Mouse (Mus musculus) cerebellum, adult 2 months (tissue): Measurements from ENCODE around the gene 1700020A23Rik. TPM values are rescaled to one million over a fixed set of nuclear protein-coding genes. Genes with fewer than 3 reads are reported as not detected.
A peak's percentile ranks its signal among the peaks of the same experiment; 100 is the strongest.

Experiments used
- DNase-seq, 2 experiments: peaks; one replicate each; pipeline ENCODE4 v3.0.0; 2021
- H3K27ac ChIP-seq: fragments of 200-500 bp; 2 replicates; pipeline ENCODE4 v1.5.1; 2012; ENCODE audit warnings: low read length, control low read depth, inconsistent platforms; ENCODE audit not compliant: insufficient read depth
- H3K27me3 ChIP-seq: fragments of 200-500 bp; 2 replicates; pipeline ENCODE4 v1.6.1; 2012; ENCODE audit warnings: inconsistent platforms, mild to moderate bottlenecking, low read length, moderate library complexity; ENCODE audit not compliant: control insufficient read depth, insufficient read depth
- H3K4me1 ChIP-seq: fragments of 200-500 bp; 2 replicates; pipeline ENCODE4 v1.6.1; 2011; ENCODE audit warnings: low read length; ENCODE audit not compliant: control insufficient read depth, insufficient read depth
- H3K4me3 ChIP-seq: fragments of 200-500 bp; replicated peaks from 2 replicates; pipeline ENCODE3; 2011; ENCODE audit warnings: mild to moderate bottlenecking, low read depth, low read length, control low read depth; ENCODE audit not compliant: insufficient read depth
- CTCF ChIP-seq: fragments of 200-500 bp; IDR thresholded peaks from 2 replicates; pipeline ENCODE4 v1.5.1; 2011; ENCODE audit warnings: low read depth, mild to moderate bottlenecking, control low read depth, low read length, moderate library complexity, borderline replicate concordance; ENCODE audit not compliant: insufficient read depth
- POLR2A ChIP-seq: fragments of 200-500 bp; IDR thresholded peaks from 2 replicates; pipeline ENCODE4 v1.6.1; 2011; ENCODE audit warnings: low read length, control low read depth, borderline replicate concordance; ENCODE audit not compliant: insufficient read depth
- WGBS: fragments of 180-500 bp; shearing (Covaris S2); methylation state at CpG from one replicate; pipeline ENCODE4 v1.1.7; 2018; 5-methylcytosine and 5-hydroxymethylcytosine counted together
- polyA plus RNA-seq: library from polyadenylated mRNA; depleted of rRNA; stranded (reverse); fragments of >200 nt; gene quantifications from 2 replicates; pipeline ENCODE4 v1.2.3, GENCODE M21; 2012; rRNA removed

1700020A23Rik gene
- polyA plus RNA-seq, 1 experiment: not detected

- H3K27ac ChIP-seq: peak overlapping the region; percentile 86
- H3K27me3 ChIP-seq: no peaks in the 10 kb centered on the region
- peak overlapping the region; percentile 72 for H3K4me3 ChIP-seq
- WGBS: 2% methylated on average over 47 of the region's 47 CpGs
- DNase-seq: peak in 1 of 2 experiments; percentile 79
- H3K4me1 ChIP-seq: peaks cover 13% of the 10 kb centered on the region
- no peak for TF ChIP-seq POLR2A
- TF ChIP-seq CTCF: no peak
Measured at GRCm38 (mm10) chr2:130450434-130450796, 45.4 kb downstream of the 1700020A23Rik start.

- H3K27me3 ChIP-seq: no peaks in the 10 kb centered on the region
- H3K4me1 ChIP-seq: peaks cover 13% of the 10 kb centered on the region
- H3K4me3 ChIP-seq: peak overlapping the region; percentile 72
- WGBS: 26% methylated on average over 14 of the region's 14 CpGs
- no peak for DNase-seq
- TF ChIP-seq CTCF: no peak
- no peak for TF ChIP-seq POLR2A
- no peak overlapping the region for H3K27ac ChIP-seq
Measured at GRCm38 (mm10) chr2:130451086-130451726, 46.1 kb downstream of the 1700020A23Rik start.

GRCm38 (mm10) chr2:130451727-130452090 is 46.6 kb downstream of the 1700020A23Rik start:
- no peak for TF ChIP-seq CTCF
- no peak for TF ChIP-seq POLR2A
- Histone ChIP-seq H3K4me3 (peak overlapping the region; percentile 72), H3K27me3 (no peaks in the 10 kb centered on the region), H3K27ac (no peak overlapping the region), H3K4me1 (peaks cover 13% of the 10 kb centered on the region)
- DNase-seq: peak in 1 of 2 experiments; percentile 23
- 9% methylated on average over 3 of the region's 3 CpGs for WGBS

DNA sequence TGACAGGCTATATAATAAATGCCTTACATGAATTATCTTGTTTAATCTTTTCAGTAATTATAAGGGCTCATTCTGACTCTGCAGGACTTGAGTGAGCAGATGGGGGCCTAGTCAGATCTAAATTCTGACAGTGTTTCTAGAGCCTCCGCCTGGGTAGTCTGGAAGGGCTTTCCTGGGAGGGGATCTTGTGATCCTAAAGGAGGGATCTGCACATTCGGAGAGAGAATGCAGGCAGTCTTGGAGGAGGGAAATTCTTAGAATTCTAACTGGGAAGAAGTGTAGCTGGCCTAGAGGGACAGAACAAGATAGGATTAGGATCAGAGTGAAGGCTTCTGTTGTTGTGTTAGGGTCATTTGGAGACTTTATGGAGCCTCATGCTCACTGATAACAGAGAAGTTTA is 47.2 kb downstream of the 1700020A23Rik start:
- 23% methylated on average over 2 of the region's 2 CpGs for WGBS
- Histone ChIP-seq H3K4me3 (no peak overlapping the region), H3K4me1 (peaks cover 13% of the 10 kb centered on the region), H3K27me3 (no peaks in the 10 kb centered on the region), H3K27ac (no peak overlapping the region)
- TF ChIP-seq POLR2A (no peak), CTCF (no peak)
- no peak for DNase-seq

DNA sequence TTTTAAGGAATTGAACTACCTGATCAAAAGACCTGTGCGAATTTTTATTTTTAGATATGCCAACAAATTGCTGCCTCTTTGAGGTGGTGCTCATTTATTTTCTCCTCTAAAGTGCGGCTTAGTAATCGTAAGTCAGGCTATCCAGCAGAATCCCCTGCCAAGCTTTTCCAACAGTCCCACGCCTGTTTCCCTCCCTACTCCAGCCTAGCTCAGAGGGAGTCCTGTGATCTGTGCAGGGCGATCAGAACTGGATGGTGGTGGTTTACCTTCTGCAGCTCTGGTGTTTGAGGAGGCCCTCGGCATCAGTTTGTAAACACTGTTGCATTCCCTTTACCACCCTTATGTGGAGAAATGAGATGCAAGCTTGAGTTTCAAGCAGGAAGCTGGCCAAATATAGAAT is 48.4 kb downstream of the 1700020A23Rik start:
- peak in 1 of 2 experiments; percentile 21 for DNase-seq
- H3K4me1 ChIP-seq: peaks cover 16% of the 10 kb centered on the region
- H3K27ac ChIP-seq: peak overlapping the region; percentile 34; the same call in 1 of the 2 replicates

DNA sequence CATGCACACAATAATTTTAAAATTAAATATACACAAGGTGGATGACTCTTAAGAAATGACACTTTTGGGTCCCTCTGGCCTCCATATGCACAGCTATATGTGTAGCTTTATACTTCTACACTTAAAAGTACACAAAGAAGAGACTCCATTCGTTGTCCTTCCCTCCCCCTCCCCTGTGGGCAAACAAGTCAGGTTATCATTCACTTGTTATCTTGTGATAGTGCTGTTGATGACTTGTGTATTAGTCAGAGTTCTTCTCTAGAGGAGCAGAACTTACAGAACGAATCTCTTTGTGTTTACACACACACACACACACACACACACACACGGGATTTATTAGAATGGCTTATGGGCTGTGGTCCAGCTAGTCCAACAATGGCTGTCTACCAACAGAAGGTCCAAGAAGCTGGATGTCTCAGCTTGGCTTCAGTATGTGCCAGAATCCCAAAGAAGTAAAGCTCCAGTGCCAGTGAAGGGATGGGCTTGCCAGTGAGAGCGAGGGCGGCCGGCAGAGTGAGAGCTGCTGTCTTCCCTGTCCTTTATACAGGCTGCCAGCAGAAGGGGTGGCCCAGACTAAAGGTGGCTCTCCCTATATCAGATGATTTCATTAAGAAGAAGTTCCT is 49.8 kb downstream of the 1700020A23Rik start:
- TF ChIP-seq CTCF (no peak), POLR2A (no peak)
- Histone ChIP-seq H3K4me1 (peaks cover 20% of the 10 kb centered on the region), H3K4me3 (no peak overlapping the region), H3K27me3 (no peaks in the 10 kb centered on the region), H3K27ac (no peak overlapping the region)
- WGBS: 6% methylated on average over 6 of the region's 6 CpGs
- DNase-seq: peak; percentile 67 to 83

More for the DNA sequence above, 48.4 kb downstream of the 1700020A23Rik start:
- no peaks in the 10 kb centered on the region for H3K27me3 ChIP-seq
- no peak overlapping the region for H3K4me3 ChIP-seq
- 18% methylated on average over 6 of the region's 6 CpGs for WGBS
- TF ChIP-seq POLR2A: no peak
- TF ChIP-seq CTCF: no peak

Other genes with a start within 250 kb of the 1700020A23Rik start
- 168 and 195 TPM in 2 replicates for gene Snrpb, start 225.9 kb upstream of the 1700020A23Rik start, polyA plus RNA-seq
- gene Tmc2, start 210.1 kb upstream of the 1700020A23Rik start, polyA plus RNA-seq: not detected in 2 replicates
- gene Nop56, start 130.8 kb upstream of the 1700020A23Rik start, polyA plus RNA-seq: 145 and 152 TPM in 2 replicates
- gene Idh3b, start 120.7 kb upstream of the 1700020A23Rik start, polyA plus RNA-seq: 514 and 530 TPM in 2 replicates
- 10.2 and 10.6 TPM in 2 replicates for gene Ebf4, start 110.1 kb upstream of the 1700020A23Rik start, polyA plus RNA-seq
- gene Cpxm1, start 7.7 kb upstream of the 1700020A23Rik start, polyA plus RNA-seq: 7.7 and 8.0 TPM in 2 replicates
- not detected in 2 replicates for gene Gm28372, start within 50 bp of the 1700020A23Rik start, polyA plus RNA-seq
- not detected in 2 replicates for gene Tmem239, start 1.2 kb downstream of the 1700020A23Rik start, polyA plus RNA-seq
- gene Vps16, start 19.1 kb downstream of the 1700020A23Rik start, polyA plus RNA-seq: 120 and 128 TPM in 2 replicates
- 21.8 and 23.5 TPM in 2 replicates for gene Pced1a, start 19.4 kb downstream of the 1700020A23Rik start, polyA plus RNA-seq
- gene Ptpra, start 45.0 kb downstream of the 1700020A23Rik start, polyA plus RNA-seq: 157 and 159 TPM in 2 replicates
- gene Mrps26, start 158.5 kb downstream of the 1700020A23Rik start, polyA plus RNA-seq: 95.6 and 95.9 TPM in 2 replicates
- gene Oxt, start 170.9 kb downstream of the 1700020A23Rik start, polyA plus RNA-seq: 0.33 and 0.67 TPM in 2 replicates
- gene Avp, start 177.3 kb downstream of the 1700020A23Rik start, polyA plus RNA-seq: not detected in 2 replicates
- gene Fastkd5, start 224.8 kb downstream of the 1700020A23Rik start, polyA plus RNA-seq: 5.4 and 5.7 TPM in 2 replicates
- gene Ubox5, start 224.8 kb downstream of the 1700020A23Rik start, polyA plus RNA-seq: 9.6 and 9.8 TPM in 2 replicates
- gene Lzts3, start 237.5 kb downstream of the 1700020A23Rik start, polyA plus RNA-seq: 89.4 and 94.9 TPM in 2 replicates